Mouse (Mus musculus): ENCODE data around the gene Cpne9. TPM values are rescaled to one million over a fixed set of nuclear protein-coding genes. Genes with fewer than 3 reads are reported as not detected.

Gene Cpne9
- polyA plus RNA-seq, 1 experiment, result 0.33 TPM

- TF ChIP-seq GATA1 (IDR thresholded peaks at IDR 0.05; ENCODE audit: low read length), result no peak
These were observed 69.5 kb downstream of the Cpne9 start for GRCm38 (mm10) chr6:113351653-113352052.

GRCm38 (mm10) chr6:113352820-113353219 is 70.7 kb downstream of the Cpne9 start:
- TF ChIP-seq GATA1 (IDR thresholded peaks at IDR 0.05; ENCODE audit: low read length), result no peak

GRCm38 (mm10) chr6:113353696-113354095 is 71.6 kb downstream of the Cpne9 start:
- TF ChIP-seq GATA1 (IDR thresholded peaks at IDR 0.05; ENCODE audit: low read length), result no peak

Other genes with a start within 250 kb of the Cpne9 start
- gene Thumpd3, start 236.1 kb upstream of the Cpne9 start, polyA plus RNA-seq (2012), result 3.9 and 4.7 TPM in 2 replicates
- 108 and 197 TPM in 2 replicates for gene Setd5, start 204.9 kb upstream of the Cpne9 start, polyA plus RNA-seq (2012)
- not detected in 2 replicates for gene Lhfpl4, start 86.9 kb upstream of the Cpne9 start, polyA plus RNA-seq (2012)
- 45.1 and 53.0 TPM in 2 replicates for gene Mtmr14, start 44.5 kb upstream of the Cpne9 start, polyA plus RNA-seq (2012)
- gene Brpf1, start 24.8 kb downstream of the Cpne9 start, polyA plus RNA-seq (2012), result 30.4 and 39.0 TPM in 2 replicates
- gene Ogg1, start 44.7 kb downstream of the Cpne9 start, polyA plus RNA-seq (2012), result 12.6 and 18.1 TPM in 2 replicates
- gene Camk1, start 61.7 kb downstream of the Cpne9 start, polyA plus RNA-seq (2012), result not detected in 2 replicates
- gene Tada3, start 95.6 kb downstream of the Cpne9 start, polyA plus RNA-seq (2012), result 78.7 and 104 TPM in 2 replicates
- gene Arpc4, start 95.8 kb downstream of the Cpne9 start, polyA plus RNA-seq (2012), result 238 and 292 TPM in 2 replicates
- gene Ttll3, start 107.0 kb downstream of the Cpne9 start, polyA plus RNA-seq (2012), result 4.8 and 6.1 TPM in 2 replicates
- 159 and 183 TPM in 2 replicates for gene Rpusd3, start 137.0 kb downstream of the Cpne9 start, polyA plus RNA-seq (2012)
- not detected in 2 replicates for gene Cidec, start 153.5 kb downstream of the Cpne9 start, polyA plus RNA-seq (2012)
- gene Jagn1, start 160.3 kb downstream of the Cpne9 start, polyA plus RNA-seq (2012), result 8.3 and 11.9 TPM in 2 replicates
- gene Il17re, start 176.2 kb downstream of the Cpne9 start, polyA plus RNA-seq (2012), result not detected in 2 replicates
- gene Il17rc, start 189.1 kb downstream of the Cpne9 start, polyA plus RNA-seq (2012), result 0.40 and 0.83 TPM in 2 replicates
- 29.3 and 34.5 TPM in 2 replicates for gene Creld1, start 201.0 kb downstream of the Cpne9 start, polyA plus RNA-seq (2012)
- not detected in 2 replicates for gene Prrt3, start 219.6 kb downstream of the Cpne9 start, polyA plus RNA-seq (2012)
- gene Emc3, start 249.3 kb downstream of the Cpne9 start, polyA plus RNA-seq (2012), result 29.5 and 38.6 TPM in 2 replicates
- 0.94 and 1.4 TPM in 2 replicates for gene Fancd2, start 249.4 kb downstream of the Cpne9 start, polyA plus RNA-seq (2012)